Mouse (Mus musculus) bone marrow macrophage, adult 2 months (primary cell): Measurements from ENCODE around the gene Rgs19.
A peak's percentile ranks its signal among the peaks of the same experiment; 100 is the strongest.

Source experiments
- CTCF ChIP-seq: IDR thresholded peaks from 2 replicates; pipeline ENCODE4 v1.5.1; 2012; ENCODE audit warnings: low read depth, mild to moderate bottlenecking, low read length, moderate library complexity
- POLR2A ChIP-seq: IDR thresholded peaks from 2 replicates; pipeline ENCODE4 v1.6.1; 2012; ENCODE audit warnings: mild to moderate bottlenecking, low read depth, low read length, borderline replicate concordance

- TF ChIP-seq CTCF (no peak), POLR2A (0 out of 2 replicates have a peak, but pooled peaks have one; percentile 19)
Measured at GRCm38 (mm10) chr2:181680716-181681117, 13.1 kb downstream of the Rgs19 start.
